24 mouse cellular contexts compared by ENCODE assay signal in genomic region chr10:82685440-82685839, GRCm38 (mm10). TPM values are rescaled to one million over a fixed set of nuclear protein-coding genes. Genes with fewer than 3 reads are reported as not detected.
DNase-seq lines count a peak whose midpoint lies in the region; ATAC-seq and TF ChIP-seq lines count a peak whose summit lies in the region.
"Had no signal": no experiment of that assay in that cellular context is flagged by ENCODE, and none has a peak within 500 bp of the region (broad histone marks: within the 10 kb centered on the region; RNA-seq: fewer than 3 reads in every experiment).

No protein-coding gene starts in this region.

- peak; percentile 36 for DNase-seq in heart, adult 11 months
- no peak for DNase-seq in heart, postnatal 14 days
- peak; percentile 29 for DNase-seq in liver, embryonic 13.5 days
- no peak for DNase-seq in liver, postnatal 0 days
- no peak for DNase-seq in forebrain, embryonic 10.5 days (ENCODE audit: extremely low spot score, low spot score)
- no peak for DNase-seq in left cerebral cortex, adult 2 months (ENCODE audit: extremely low spot score in 1 of 2, low spot score in 2 of 2)
- no peak for DNase-seq in urinary bladder, postnatal 10 days (ENCODE audit: low spot score)
- DNase-seq: adrenal gland, postnatal 14 days; B cell, adult 2 months; cerebellum, adult 11-12 months; cerebellum, adult 9-10 months; cerebellum, postnatal 25 days; gastrocnemius, postnatal 10 days; heart, adult 2 months had no signal

- intact Hi-C loops in heart, postnatal 14 days (cut with DNase I) = no loop called here
- intact Hi-C loops in left cerebral cortex, adult 2 months (cut with DNase I) = no loop called here

- peaks cover 14% of the 10 kb centered on the region for H3K27me3 ChIP-seq in liver, embryonic 13.5 days
- no peaks in the 10 kb centered on the region for H3K27me3 ChIP-seq in liver, postnatal 0 days (ENCODE audit: insufficient read depth, low read length)
- H3K27me3 ChIP-seq in forebrain, embryonic 10.5 days (ENCODE audit: poor library complexity, severe bottlenecking) = no peaks in the 10 kb centered on the region
- H3K27me3 ChIP-seq: embryonic facial prominence, embryonic 13.5 days; Patski had no signal

- 21% methylated on average over 2 of the region's 2 CpGs for WGBS in liver, embryonic 13.5 days (ENCODE audit: insufficient replicate concordance)
- 42% methylated on average over 2 of the region's 2 CpGs for WGBS in liver, postnatal 0 days (ENCODE audit: insufficient replicate concordance)
- 71% methylated on average over 2 of the region's 2 CpGs for WGBS in forebrain, embryonic 10.5 days

- ATAC-seq in common myeloid progenitor, adult 5-6 weeks (replicated peaks; ENCODE audit: low read depth, poor library complexity, severe bottlenecking) = peak; percentile 60
- ATAC-seq in liver, embryonic 13.5 days (ENCODE audit: low read depth) = peak; percentile 94
- peak; percentile 53 for ATAC-seq in liver, postnatal 0 days
- ATAC-seq: activated CD4-positive, CD25-positive, alpha-beta regulatory T cell, adult 4 months; CD4-positive, CD25-positive, alpha-beta regulatory T cell, adult 4 months; forebrain, embryonic 14.5 days; Patski had no signal

- H3K27ac ChIP-seq in liver, embryonic 13.5 days = no peak overlapping the region; the same call in 1 of the 2 replicates
- no peak overlapping the region for H3K27ac ChIP-seq in liver, postnatal 0 days (ENCODE audit: low read depth)
- H3K27ac ChIP-seq in forebrain, embryonic 10.5 days = no peak overlapping the region
- H3K27ac ChIP-seq in left cerebral cortex, adult 2 months = no peak overlapping the region
- H3K27ac ChIP-seq: embryonic facial prominence, embryonic 13.5 days; heart, adult 2 months; heart, embryonic 15.5 days; hindbrain, embryonic 10.5 days; hindbrain, embryonic 14.5 days had no signal

- H3K4me3 ChIP-seq in liver, embryonic 13.5 days (replicated peaks) = no peak overlapping the region
- no peak overlapping the region for H3K4me3 ChIP-seq in liver, postnatal 0 days (ENCODE audit: low read depth, low read length)
- no peak overlapping the region for H3K4me3 ChIP-seq in forebrain, embryonic 10.5 days
- no peak overlapping the region for H3K4me3 ChIP-seq in left cerebral cortex, adult 2 months
- H3K4me3 ChIP-seq: embryonic facial prominence, embryonic 13.5 days; heart, adult 2 months; heart, embryonic 15.5 days; hindbrain, embryonic 10.5 days had no signal

- TF ChIP-seq CTCF in liver, postnatal 0 days (IDR thresholded peaks at IDR 0.05; ENCODE audit: low read depth) = no peak
- TF ChIP-seq CTCF in left cerebral cortex, adult 2 months (IDR thresholded peaks at IDR 0.05) = no peak

- no peak for TF ChIP-seq EP300 in liver, postnatal 0 days (IDR thresholded peaks at IDR 0.05; ENCODE audit: low read depth)

- no peak overlapping the region for H3K9ac ChIP-seq in liver, embryonic 13.5 days
- H3K9ac ChIP-seq in liver, postnatal 0 days (replicated peaks) = no peak overlapping the region
- H3K9ac ChIP-seq: embryonic facial prominence, embryonic 13.5 days; heart, embryonic 15.5 days; hindbrain, embryonic 14.5 days had no signal

- peaks cover 14% of the 10 kb centered on the region for H3K4me1 ChIP-seq in liver, embryonic 13.5 days (replicated peaks)
- peaks cover 2% of the 10 kb centered on the region; the same call in 1 of the 2 replicates for H3K4me1 ChIP-seq in liver, postnatal 0 days (ENCODE audit: insufficient read depth)
- peaks cover 4% of the 10 kb centered on the region for H3K4me1 ChIP-seq in forebrain, embryonic 10.5 days

- H3K4me2 ChIP-seq in liver, embryonic 13.5 days = no peak overlapping the region
- no peak overlapping the region for H3K4me2 ChIP-seq in liver, postnatal 0 days (ENCODE audit: low read depth, low read length)
- H3K4me2 ChIP-seq: embryonic facial prominence, embryonic 13.5 days; heart, embryonic 11.5 days; heart, embryonic 15.5 days; hindbrain, embryonic 14.5 days had no signal

- no peaks in the 10 kb centered on the region for H3K9me3 ChIP-seq in liver, embryonic 13.5 days (replicated peaks)
- H3K9me3 ChIP-seq in liver, postnatal 0 days (ENCODE audit: low read length) = no peaks in the 10 kb centered on the region
- no peaks in the 10 kb centered on the region for H3K9me3 ChIP-seq in forebrain, embryonic 10.5 days
- H3K9me3 ChIP-seq: embryonic facial prominence, embryonic 13.5 days; heart, embryonic 15.5 days; hindbrain, embryonic 10.5 days had no signal

- no peaks in the 10 kb centered on the region for H3K36me3 ChIP-seq in liver, embryonic 13.5 days
- no peaks in the 10 kb centered on the region for H3K36me3 ChIP-seq in liver, postnatal 0 days (replicated peaks; ENCODE audit: insufficient read depth, low read length)
- H3K36me3 ChIP-seq in forebrain, embryonic 10.5 days (replicated peaks) = no peaks in the 10 kb centered on the region
- H3K36me3 ChIP-seq: embryonic facial prominence, embryonic 13.5 days; heart, embryonic 15.5 days; hindbrain, embryonic 10.5 days had no signal

RNA-seq across cellular contexts. Expression of gene Glt8d2, which starts 5.0 kb away (rescaled TPM):
- total RNA-seq in heart, postnatal 14 days (2021) = 1 to 10 TPM; 3.0 to 4.7 TPM
- 0.19 and 4.7 TPM in 2 replicates for total RNA-seq in common myeloid progenitor, adult 5-6 weeks (2017)
- polyA plus RNA-seq in liver, embryonic 13.5 days (2015; fragmentation: Nextera tagmentation; extraction: Ambion mirVana) = 0.67 TPM in 2 replicates
- polyA plus RNA-seq in liver, postnatal 0 days (2015; fragmentation: Nextera tagmentation; extraction: Ambion mirVana) = 0.12 and 0.25 TPM in 2 replicates
- polyA plus RNA-seq in forebrain, embryonic 10.5 days (2016; fragmentation: Nextera tagmentation; extraction: Ambion mirVana) = 1.00 and 1.3 TPM in 2 replicates
- total RNA-seq in left cerebral cortex, adult 2 months (2021) = 10 to 100 TPM; 22.4 to 26.6 TPM

RNA-seq across cellular contexts. Expression of gene Hcfc2, which starts 10.5 kb away (rescaled TPM):
- 10 to 100 TPM; 32.9 to 33.8 TPM for total RNA-seq in heart, postnatal 14 days (2021)
- 27.8 and 28.8 TPM in 2 replicates for total RNA-seq in common myeloid progenitor, adult 5-6 weeks (2017)
- polyA plus RNA-seq in liver, embryonic 13.5 days (2015; fragmentation: Nextera tagmentation; extraction: Ambion mirVana) = 11.4 and 16.3 TPM in 2 replicates
- 9.3 and 11.9 TPM in 2 replicates for polyA plus RNA-seq in liver, postnatal 0 days (2015; fragmentation: Nextera tagmentation; extraction: Ambion mirVana)
- polyA plus RNA-seq in forebrain, embryonic 10.5 days (2016; fragmentation: Nextera tagmentation; extraction: Ambion mirVana) = 22.7 and 24.8 TPM in 2 replicates
- total RNA-seq in left cerebral cortex, adult 2 months (2021) = 10 to 100 TPM; 45.1 to 47.4 TPM

RNA-seq across cellular contexts. Expression of gene Tdg, which starts 55.8 kb away (rescaled TPM):
- 10 to 100 TPM; 22.9 to 23.8 TPM for total RNA-seq in heart, postnatal 14 days (2021)
- total RNA-seq in common myeloid progenitor, adult 5-6 weeks (2017) = 97.6 and 111 TPM in 2 replicates
- 52.0 and 61.1 TPM in 2 replicates for polyA plus RNA-seq in liver, embryonic 13.5 days (2015; fragmentation: Nextera tagmentation; extraction: Ambion mirVana)
- 20.8 and 22.3 TPM in 2 replicates for polyA plus RNA-seq in liver, postnatal 0 days (2015; fragmentation: Nextera tagmentation; extraction: Ambion mirVana)
- 291 and 312 TPM in 2 replicates for polyA plus RNA-seq in forebrain, embryonic 10.5 days (2016; fragmentation: Nextera tagmentation; extraction: Ambion mirVana)
- total RNA-seq in left cerebral cortex, adult 2 months (2021) = 10 to 100 TPM; 42.7 to 50.2 TPM

Comparison
In these comparisons a context has a peak if more than half of its experiments do, and no peak if none do; other contexts are left out.
1. DNase-seq: peak in heart, adult 11 months (single experiment) and liver, embryonic 13.5 days (single experiment); none in heart, postnatal 14 days (0 of 2), liver, postnatal 0 days (single experiment), forebrain, embryonic 10.5 days (single experiment), left cerebral cortex, adult 2 months (0 of 2) and urinary bladder, postnatal 10 days (single experiment).
2. Peak in every context shown above with its lines, with median percentiles within 50 percentile points of each other: ATAC-seq.